Mouse (Mus musculus): ENCODE measurements at regions not wholly inside any gene's neighbourhood (a gene's known extent, or its start where the extent isn't known, plus 50 kb on each side); places are given as distances from the start of the nearest gene placed in this dataset.

DNA sequence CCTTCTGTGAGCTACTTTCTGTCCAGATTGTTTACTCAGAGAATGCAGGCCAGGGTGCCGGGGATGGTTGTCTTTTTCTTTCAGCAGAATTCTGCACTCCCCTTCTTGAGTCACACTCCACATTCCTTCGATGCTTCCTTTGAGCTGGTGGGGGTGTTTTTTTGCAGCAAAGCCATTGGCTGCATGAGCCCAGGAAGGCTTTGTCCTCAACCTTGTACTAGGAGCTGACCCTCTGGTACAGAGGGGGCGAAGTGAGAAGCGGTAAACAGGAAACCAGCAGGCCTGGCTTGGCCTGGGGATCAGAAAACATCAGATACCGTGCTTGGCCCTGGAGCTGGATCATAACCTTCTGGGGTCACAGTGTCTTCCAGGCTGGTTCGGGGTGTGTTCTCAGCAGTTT, 169.9 kb downstream of the Chic2 start:
- H3K4me2 ChIP-seq (ENCODE audit: low read depth), result no peak overlapping the region
- WGBS (ENCODE audit: insufficient replicate concordance), result 45% methylated on average over 6 of the region's 6 CpGs
- TF ChIP-seq EP300 (IDR thresholded peaks at IDR 0.05; ENCODE audit: low read depth), result no peak
- no peak for TF ChIP-seq CTCF (IDR thresholded peaks at IDR 0.05; ENCODE audit: low read depth)
- no peaks in the 10 kb centered on the region for H3K9me3 ChIP-seq (ENCODE audit: control insufficient read depth, low read length)
- H3K4me1 ChIP-seq (replicated peaks; ENCODE audit: control insufficient read depth in 2 of 2, insufficient read depth in 2 of 2, low read length in 1 of 2), result 0 out of 4 replicates have a peak, but pooled peaks cover 0 to 2% of the 10 kb centered on the region in 2 experiments
- DNase-seq (ENCODE audit: low read depth in 3 of 3, low spot score in 3 of 3), result no peak
- no peaks in the 10 kb centered on the region for H3K27me3 ChIP-seq (ENCODE audit: control insufficient read depth, insufficient read depth, low read length)
- no peak overlapping the region for H3K4me3 ChIP-seq (ENCODE audit: insufficient read depth in 1 of 2, low read depth in 2 of 2, low read length in 2 of 2)
- H3K36me3 ChIP-seq (replicated peaks; ENCODE audit: control insufficient read depth, insufficient read depth, low read depth), result no peaks in the 10 kb centered on the region
- H3K9ac ChIP-seq (replicated peaks), result no peak overlapping the region
- ATAC-seq (ENCODE audit: insufficient read depth), result no peak
- H3K27ac ChIP-seq, result no peak overlapping the region

DNA sequence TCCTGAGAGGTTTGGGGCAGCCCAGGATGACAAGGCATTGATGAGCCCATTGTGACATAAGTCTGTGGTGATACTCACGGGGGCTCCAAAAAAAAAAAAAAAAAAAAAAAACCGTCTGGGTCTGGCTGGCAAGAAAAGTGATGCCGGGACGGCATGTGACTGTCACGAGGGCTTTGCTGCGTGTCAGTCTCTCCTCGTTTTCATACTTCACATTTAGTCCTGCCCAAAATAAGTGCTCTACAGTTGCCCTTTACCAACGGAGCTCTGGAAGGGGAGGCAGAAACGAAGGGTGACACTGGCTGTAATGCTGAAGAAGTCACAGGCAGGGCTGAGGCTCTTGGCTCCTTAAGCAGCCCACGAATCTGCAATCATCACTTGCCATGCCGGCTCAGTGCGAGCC, 167.9 kb upstream of the Lnx1 start:
- no peak for DNase-seq (ENCODE audit: low read depth in 3 of 3, low spot score in 3 of 3)
- H3K27me3 ChIP-seq (ENCODE audit: control insufficient read depth, insufficient read depth, low read length), result no peaks in the 10 kb centered on the region
- H3K9ac ChIP-seq (replicated peaks), result no peak overlapping the region
- H3K4me2 ChIP-seq (ENCODE audit: low read depth), result no peak overlapping the region
- H3K9me3 ChIP-seq (ENCODE audit: control insufficient read depth, low read length), result no peaks in the 10 kb centered on the region
- ATAC-seq (ENCODE audit: insufficient read depth), result no peak
- no peak overlapping the region for H3K27ac ChIP-seq
- no peak overlapping the region for H3K4me3 ChIP-seq (ENCODE audit: insufficient read depth in 1 of 2, low read depth in 2 of 2, low read length in 2 of 2)
- 0 out of 4 replicates have a peak, but pooled peaks cover 0 to 2% of the 10 kb centered on the region in 2 experiments for H3K4me1 ChIP-seq (replicated peaks; ENCODE audit: control insufficient read depth in 2 of 2, insufficient read depth in 2 of 2, low read length in 1 of 2)
- no peaks in the 10 kb centered on the region for H3K36me3 ChIP-seq (replicated peaks; ENCODE audit: control insufficient read depth, insufficient read depth, low read depth)
- no peak for TF ChIP-seq CTCF (IDR thresholded peaks at IDR 0.05; ENCODE audit: low read depth)
- WGBS (ENCODE audit: insufficient replicate concordance), result 53% methylated on average over 12 of the region's 12 CpGs

DNA sequence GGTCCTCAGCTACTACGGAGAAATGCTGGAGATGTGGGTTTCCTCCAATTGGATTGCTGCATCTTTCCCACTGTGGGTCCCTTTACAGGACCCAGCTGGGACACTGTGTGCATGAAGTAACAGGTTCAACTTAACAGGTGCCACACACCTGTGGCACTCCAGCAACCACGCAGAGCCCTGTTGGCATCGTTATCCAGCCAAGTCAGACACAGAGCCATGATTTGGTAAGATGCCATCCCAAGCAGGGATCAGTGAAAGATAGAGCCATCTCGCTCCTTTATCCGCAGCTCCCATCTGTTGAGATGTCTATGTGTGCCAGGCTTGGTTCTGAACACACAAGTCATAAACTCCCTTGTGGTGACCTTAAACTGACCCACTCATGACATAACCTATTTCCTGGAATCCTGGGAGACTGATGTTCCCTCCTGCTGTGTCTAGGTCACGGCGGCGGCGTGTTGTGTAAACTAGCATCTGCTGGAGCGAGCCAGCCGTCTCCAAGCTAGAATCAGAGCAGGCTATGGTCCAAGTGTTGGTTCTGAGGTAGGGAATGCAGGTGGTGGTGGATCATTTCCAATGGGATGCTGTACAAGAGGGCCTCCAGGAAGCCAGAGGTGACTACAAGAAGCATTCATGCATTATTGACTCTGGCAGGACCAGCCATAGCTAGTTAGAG, 164.5 kb upstream of the Lnx1 start:
- H3K9me3 ChIP-seq (ENCODE audit: control insufficient read depth, low read length), result no peaks in the 10 kb centered on the region
- H3K9ac ChIP-seq (replicated peaks), result no peak overlapping the region
- no peak overlapping the region for H3K27ac ChIP-seq
- H3K4me3 ChIP-seq (ENCODE audit: insufficient read depth in 1 of 2, low read depth in 2 of 2, low read length in 2 of 2), result no peak overlapping the region
- DNase-seq (ENCODE audit: low read depth in 3 of 3, low spot score in 3 of 3), result no peak
- H3K4me1 ChIP-seq (replicated peaks; ENCODE audit: control insufficient read depth in 2 of 2, insufficient read depth in 2 of 2, low read length in 1 of 2), result no peaks in the 10 kb centered on the region
- 82% methylated on average over 11 of the region's 11 CpGs for WGBS (ENCODE audit: insufficient replicate concordance)
- no peak overlapping the region for H3K4me2 ChIP-seq (ENCODE audit: low read depth)
- H3K27me3 ChIP-seq (ENCODE audit: control insufficient read depth, insufficient read depth, low read length), result no peaks in the 10 kb centered on the region
- ATAC-seq (ENCODE audit: insufficient read depth), result no peak
- no peaks in the 10 kb centered on the region for H3K36me3 ChIP-seq (replicated peaks; ENCODE audit: control insufficient read depth, insufficient read depth, low read depth)
- TF ChIP-seq EP300 (IDR thresholded peaks at IDR 0.05; ENCODE audit: low read depth), result no peak
- TF ChIP-seq CTCF (IDR thresholded peaks at IDR 0.05; ENCODE audit: low read depth), result no peak

DNA sequence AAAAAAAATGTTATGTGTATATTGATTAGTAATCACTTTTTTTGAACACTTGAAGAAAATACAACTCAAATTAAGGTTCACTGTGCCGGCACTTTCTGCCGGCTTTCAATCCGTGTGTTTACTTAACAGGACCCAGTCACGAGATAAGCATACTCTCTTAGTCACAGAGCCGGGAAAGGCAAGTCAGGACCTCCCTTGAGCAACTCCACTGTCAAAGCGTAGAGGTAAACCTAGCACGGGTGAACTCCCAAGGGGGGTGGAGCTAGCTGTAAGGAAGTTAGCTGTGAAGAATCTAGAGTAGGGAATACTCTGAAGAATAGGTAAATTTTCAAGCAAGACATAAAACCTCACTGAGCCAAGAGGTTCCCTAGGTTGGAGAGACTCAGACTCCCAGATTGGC, 164.0 kb upstream of the Lnx1 start:
- H3K36me3 ChIP-seq (replicated peaks; ENCODE audit: control insufficient read depth, insufficient read depth, low read depth), result no peaks in the 10 kb centered on the region
- 25% methylated on average over 7 of the region's 7 CpGs for WGBS (ENCODE audit: insufficient replicate concordance)
- no peak overlapping the region for H3K27ac ChIP-seq
- ATAC-seq (ENCODE audit: insufficient read depth) (no peak), DNase-seq (ENCODE audit: low read depth in 3 of 3, low spot score in 3 of 3) (no peak)
- H3K9me3 ChIP-seq (ENCODE audit: control insufficient read depth, low read length), result no peaks in the 10 kb centered on the region
- no peaks in the 10 kb centered on the region for H3K4me1 ChIP-seq (replicated peaks; ENCODE audit: control insufficient read depth in 2 of 2, insufficient read depth in 2 of 2, low read length in 1 of 2)
- no peak overlapping the region for H3K4me3 ChIP-seq (ENCODE audit: insufficient read depth in 1 of 2, low read depth in 2 of 2, low read length in 2 of 2)
- no peak overlapping the region for H3K9ac ChIP-seq (replicated peaks)
- no peak overlapping the region for H3K4me2 ChIP-seq (ENCODE audit: low read depth)
- no peak for TF ChIP-seq EP300 (IDR thresholded peaks at IDR 0.05; ENCODE audit: low read depth)
- TF ChIP-seq CTCF (IDR thresholded peaks at IDR 0.05; ENCODE audit: low read depth), result no peak
- H3K27me3 ChIP-seq (ENCODE audit: control insufficient read depth, insufficient read depth, low read length), result no peaks in the 10 kb centered on the region

DNA sequence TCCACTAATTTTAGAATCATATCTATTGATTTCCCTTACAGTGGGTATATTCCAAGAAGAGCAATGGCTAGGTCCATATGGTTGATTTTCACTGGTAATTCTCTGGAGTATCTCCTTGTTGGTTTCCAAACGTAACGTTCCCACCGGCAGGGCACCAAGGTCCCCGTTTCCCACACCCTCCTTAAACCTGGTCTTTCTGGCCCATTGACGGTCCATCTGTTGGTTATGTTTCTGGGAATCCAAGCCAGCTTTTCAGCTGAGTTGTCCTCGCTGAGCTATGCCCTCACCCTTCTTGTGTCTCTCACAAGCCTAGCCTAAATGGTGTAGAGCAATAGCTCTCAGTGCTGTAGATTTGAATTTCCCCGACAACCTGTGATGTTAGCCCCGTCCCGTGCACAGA, 162.7 kb upstream of the Lnx1 start:
- 76% methylated on average over 9 of the region's 9 CpGs for WGBS (ENCODE audit: insufficient replicate concordance)
- no peak overlapping the region for H3K9ac ChIP-seq (replicated peaks)
- no peak for TF ChIP-seq EP300 (IDR thresholded peaks at IDR 0.05; ENCODE audit: low read depth)
- TF ChIP-seq CTCF (IDR thresholded peaks at IDR 0.05; ENCODE audit: low read depth), result no peak
- no peak overlapping the region for H3K27ac ChIP-seq
- no peaks in the 10 kb centered on the region for H3K36me3 ChIP-seq (replicated peaks; ENCODE audit: control insufficient read depth, insufficient read depth, low read depth)
- DNase-seq (ENCODE audit: low read depth in 3 of 3, low spot score in 3 of 3) (no peak), ATAC-seq (ENCODE audit: insufficient read depth) (no peak)
- no peak overlapping the region for H3K4me3 ChIP-seq (ENCODE audit: insufficient read depth in 1 of 2, low read depth in 2 of 2, low read length in 2 of 2)
- no peak overlapping the region for H3K4me2 ChIP-seq (ENCODE audit: low read depth)
- H3K4me1 ChIP-seq (replicated peaks; ENCODE audit: control insufficient read depth in 2 of 2, insufficient read depth in 2 of 2, low read length in 1 of 2), result no peaks in the 10 kb centered on the region
- H3K9me3 ChIP-seq (ENCODE audit: control insufficient read depth, low read length), result no peaks in the 10 kb centered on the region
- no peaks in the 10 kb centered on the region for H3K27me3 ChIP-seq (ENCODE audit: control insufficient read depth, insufficient read depth, low read length)

All from liver, embryonic 14.5 days (tissue).